11 mouse cellular contexts compared by ENCODE assay signal in the genomic region with DNA sequence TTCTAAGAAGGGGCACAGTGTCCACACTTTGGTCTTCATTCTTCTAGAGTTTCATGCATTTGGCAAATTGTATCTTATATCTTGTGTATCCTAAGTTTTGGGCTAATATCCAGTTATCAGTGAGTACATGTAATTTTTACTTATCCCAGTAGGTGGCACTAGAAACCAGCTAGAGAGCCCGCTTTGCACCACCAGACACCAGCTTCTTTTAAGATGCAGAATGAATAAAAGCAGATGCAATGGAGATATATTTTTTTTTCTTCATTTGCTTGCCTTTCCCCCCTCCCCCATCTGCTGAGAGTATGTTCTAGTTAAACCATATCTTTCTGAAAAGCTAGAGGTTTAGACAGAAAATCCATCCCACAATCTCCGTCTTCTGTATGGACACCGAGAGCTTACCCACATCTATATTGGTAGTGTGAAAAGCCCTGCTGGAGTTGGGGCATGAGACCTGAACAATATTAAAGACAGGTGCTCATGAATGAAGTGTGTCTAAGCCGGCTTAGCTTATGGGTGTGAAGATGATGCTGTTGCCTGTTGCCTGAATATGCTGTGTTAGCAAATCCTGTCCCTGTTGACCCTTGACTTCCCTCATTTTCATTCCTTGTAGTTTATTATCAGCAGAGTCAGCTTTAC. TPM values are rescaled to one million over a fixed set of nuclear protein-coding genes. Genes with fewer than 3 reads are reported as not detected.
A peak's percentile ranks its signal among the peaks of the same experiment; 100 is the strongest.
DNase-seq lines count a peak whose midpoint lies in the region; ATAC-seq lines count a peak whose summit lies in the region.
"Had no signal": no experiment of that assay in that cellular context is flagged by ENCODE, and none has a peak within 500 bp of the region (broad histone marks: within the 10 kb centered on the region; RNA-seq: fewer than 3 reads in every experiment).

No protein-coding gene starts in this region.

- no peak for ATAC-seq in heart, embryonic 11.5 days (replicated peaks; ENCODE audit: insufficient number of reproducible peaks, low FRiP score, low TSS enrichment)
- ATAC-seq in inflammation-experienced regulatory T-cells, adult 6 months: no peak

- no peaks in the 10 kb centered on the region for H3K36me3 ChIP-seq in heart, embryonic 11.5 days (ENCODE audit: control insufficient read depth, insufficient read depth, low read length)
- H3K36me3 ChIP-seq: lung, embryonic 15.5 days; stomach, embryonic 15.5 days had no signal

- H3K4me2 ChIP-seq in heart, embryonic 11.5 days: no peak overlapping the region
- H3K4me2 ChIP-seq: lung, embryonic 15.5 days; stomach, embryonic 15.5 days had no signal

- H3K9ac ChIP-seq in heart, embryonic 11.5 days (ENCODE audit: low read depth, low read length): no peak overlapping the region
- H3K9ac ChIP-seq: lung, embryonic 15.5 days; stomach, embryonic 15.5 days had no signal

- 54% methylated on average over 4 of the region's 4 CpGs for WGBS in heart, embryonic 11.5 days (ENCODE audit: insufficient replicate concordance)

- no peaks in the 10 kb centered on the region for H3K4me1 ChIP-seq in heart, embryonic 11.5 days (ENCODE audit: control insufficient read depth, insufficient read depth, low read length)
- H3K4me1 ChIP-seq: lung, embryonic 15.5 days; stomach, embryonic 15.5 days had no signal

- H3K27me3 ChIP-seq in heart, embryonic 11.5 days (ENCODE audit: control insufficient read depth, insufficient read depth, low read length): no peaks in the 10 kb centered on the region
- H3K27me3 ChIP-seq: lung, embryonic 15.5 days; stomach, embryonic 15.5 days had no signal

- no peak overlapping the region for H3K27ac ChIP-seq in heart, embryonic 11.5 days (ENCODE audit: low read depth, low read length)
- H3K27ac ChIP-seq: lung, embryonic 15.5 days; stomach, embryonic 15.5 days had no signal

- H3K4me3 ChIP-seq in heart, embryonic 11.5 days (ENCODE audit: low read depth, low read length): no peak overlapping the region
- H3K4me3 ChIP-seq: lung, embryonic 15.5 days; stomach, embryonic 15.5 days had no signal

- peak; percentile 1 for DNase-seq in heart, adult 8-10 months (ENCODE audit: low spot score)
- DNase-seq in right cerebral cortex, adult 18-20 months: peak; percentile 18
- no peak for DNase-seq in right cerebral cortex, postnatal 25 days
- DNase-seq in embryo, embryonic 11 days: peak; percentile 63
- peak; percentile 44 for DNase-seq in lung, postnatal 36 days
- DNase-seq in yolk sac, embryonic 10.5 days (ENCODE audit: low spot score): no peak

- no peaks in the 10 kb centered on the region for H3K9me3 ChIP-seq in heart, embryonic 11.5 days (replicated peaks; ENCODE audit: control insufficient read depth, low read length)
- H3K9me3 ChIP-seq: lung, embryonic 15.5 days; stomach, embryonic 15.5 days had no signal

RNA-seq across cellular contexts. Expression of gene Nell1, which starts 21.0 kb away (rescaled TPM):
- total RNA-seq in heart, adult 8-10 months (2022): under 1 TPM in 1 of 4 experiments, not detected in 3; 0.09 TPM
- 0.20 and 0.69 TPM in 2 replicates for polyA plus RNA-seq in heart, embryonic 11.5 days (2014; fragmentation: Nextera tagmentation; extraction: Ambion mirVana)
- polyA plus RNA-seq in inflammation-experienced regulatory T-cells, adult 6 months (2017; shearing (Covaris generic)): not detected

RNA-seq across cellular contexts. Expression of gene Slc6a5, which starts 43.7 kb away (rescaled TPM):
- not detected for total RNA-seq in heart, adult 8-10 months (2022)
- not detected in 2 replicates for polyA plus RNA-seq in heart, embryonic 11.5 days (2014; fragmentation: Nextera tagmentation; extraction: Ambion mirVana)
- polyA plus RNA-seq in inflammation-experienced regulatory T-cells, adult 6 months (2017; shearing (Covaris generic)): not detected
- polyA plus RNA-seq: heart, embryonic 14.5 days had no signal

Comparison
In these comparisons a context has a peak if more than half of its experiments do, and no peak if none do; other contexts are left out.
1. DNase-seq: peak in heart, adult 8-10 months (single experiment), right cerebral cortex, adult 18-20 months (single experiment), embryo, embryonic 11 days (single experiment) and lung, postnatal 36 days (single experiment); none in right cerebral cortex, postnatal 25 days (single experiment) and yolk sac, embryonic 10.5 days (single experiment).